Mouse (Mus musculus): ENCODE results near the gene Kcnq1. TPM values are rescaled to one million over a fixed set of nuclear protein-coding genes. Genes with fewer than 3 reads are reported as not detected.

The Kcnq1 gene
- polyA plus RNA-seq, 1 experiment from 2014 or later, result 10.5 TPM

DNA sequence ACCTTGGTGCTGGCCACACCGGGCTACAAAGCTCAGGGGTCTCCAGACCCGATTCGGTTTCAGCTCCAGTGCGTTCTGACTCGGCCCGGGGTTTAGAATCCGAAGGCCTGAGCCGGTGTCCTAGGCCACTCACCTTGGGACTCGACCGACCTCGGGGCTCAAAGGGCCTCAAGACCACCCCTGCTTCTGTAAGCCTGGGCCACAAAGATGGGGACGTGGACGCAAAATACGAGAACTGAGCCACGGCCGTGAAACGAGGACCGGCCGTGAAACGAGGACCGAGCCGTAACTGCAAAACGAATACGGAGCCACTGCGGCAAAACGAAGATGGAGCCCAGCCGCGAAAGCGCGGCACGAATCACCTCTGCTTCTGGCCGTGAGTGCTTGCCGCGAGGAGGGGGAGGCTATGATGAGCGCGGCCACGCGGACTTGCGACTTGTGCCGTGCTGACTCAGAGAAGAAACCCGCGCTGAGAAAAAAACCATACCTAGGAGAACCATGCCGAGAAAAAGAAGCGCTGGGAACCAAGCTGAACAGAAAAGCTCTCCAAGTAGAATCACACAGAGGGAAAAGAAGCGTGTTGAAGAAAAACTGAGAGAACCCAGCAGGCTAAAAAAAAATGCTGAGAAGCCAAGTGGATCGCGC is 189.3 kb downstream of the Kcnq1 start:
- peak overlapping the region; percentile 55 for H3K4me3 ChIP-seq (ENCODE audit: low read depth, low read length)
- no peak for TF ChIP-seq CTCF (IDR thresholded peaks at IDR 0.05; ENCODE audit: low read depth)
- H3K36me3 ChIP-seq (ENCODE audit: control insufficient read depth, insufficient read depth), result no peaks in the 10 kb centered on the region
- WGBS, result 49% methylated on average over 47 of the region's 47 CpGs
- H3K4me1 ChIP-seq (replicated peaks; ENCODE audit: control insufficient read depth, insufficient read depth, low read length), result peaks cover 20% of the 10 kb centered on the region
- no peaks in the 10 kb centered on the region for H3K27me3 ChIP-seq (replicated peaks; ENCODE audit: control insufficient read depth, insufficient read depth, low read length)
- peak overlapping the region; percentile 63 for H3K4me2 ChIP-seq (replicated peaks; ENCODE audit: low read depth)
- ATAC-seq, result no peak
- H3K9ac ChIP-seq (ENCODE audit: low read depth, low read length), result peak overlapping the region; percentile 55
- no peaks in the 10 kb centered on the region for H3K9me3 ChIP-seq (ENCODE audit: control insufficient read depth)
- H3K27ac ChIP-seq (ENCODE audit: low read depth, low read length), result peak overlapping the region; percentile 75

DNA sequence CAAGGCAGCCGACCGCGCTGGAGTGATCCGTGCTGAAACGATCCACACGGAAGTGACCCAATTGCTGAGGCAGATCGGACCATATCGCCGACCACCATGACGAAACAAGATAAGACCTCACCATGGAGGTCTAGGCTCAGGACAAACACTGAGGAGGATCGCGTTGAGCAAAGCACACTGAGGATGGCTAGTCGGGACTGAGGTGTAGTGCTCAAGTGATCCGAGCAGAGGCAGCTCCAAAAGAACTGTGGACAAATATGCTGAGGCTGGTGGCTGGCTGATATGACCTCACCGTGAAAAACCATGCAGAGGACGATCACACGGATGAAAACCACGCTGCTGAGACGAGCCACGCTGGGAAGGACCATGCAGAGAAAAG is 189.8 kb downstream of the Kcnq1 start:
- Histone ChIP-seq H3K27ac (ENCODE audit: low read depth, low read length) (peak overlapping the region; percentile 75), H3K9me3 (ENCODE audit: control insufficient read depth) (no peaks in the 10 kb centered on the region), H3K36me3 (ENCODE audit: control insufficient read depth, insufficient read depth) (no peaks in the 10 kb centered on the region), H3K4me2 (replicated peaks; ENCODE audit: low read depth) (peak overlapping the region; percentile 63), H3K4me3 (ENCODE audit: low read depth, low read length) (peak overlapping the region; percentile 55), H3K9ac (ENCODE audit: low read depth, low read length) (peak overlapping the region; percentile 55), H3K27me3 (replicated peaks; ENCODE audit: control insufficient read depth, insufficient read depth, low read length) (no peaks in the 10 kb centered on the region), H3K4me1 (replicated peaks; ENCODE audit: control insufficient read depth, insufficient read depth, low read length) (peaks cover 15% of the 10 kb centered on the region)
- peak; percentile 29 for ATAC-seq
- no peak for TF ChIP-seq CTCF (IDR thresholded peaks at IDR 0.05; ENCODE audit: low read depth)
- WGBS, result 49% methylated on average over 20 of the region's 20 CpGs

DNA sequence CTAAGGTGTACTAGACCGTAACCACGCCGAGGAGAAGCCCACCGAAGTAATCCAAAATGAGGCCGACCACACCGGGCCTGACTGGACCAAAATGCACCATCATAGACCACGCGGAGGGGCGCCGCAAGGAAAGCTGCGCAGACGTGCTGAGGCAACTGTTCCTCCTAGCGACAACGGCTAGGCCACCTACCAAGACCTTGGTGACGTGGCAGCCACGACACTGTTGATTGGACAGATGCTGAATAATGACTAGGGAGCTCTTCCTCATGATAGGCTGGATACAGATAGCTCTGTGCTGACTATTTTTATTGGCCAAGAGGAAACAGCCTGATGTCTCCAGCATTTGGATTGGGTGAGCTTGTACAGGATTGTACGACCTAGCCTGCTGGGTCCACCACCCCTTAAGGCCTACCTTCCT is 190.2 kb downstream of the Kcnq1 start:
- Histone ChIP-seq H3K4me1 (replicated peaks; ENCODE audit: control insufficient read depth, insufficient read depth, low read length) (peaks cover 11% of the 10 kb centered on the region; the same call in 1 of the 2 replicates), H3K27me3 (replicated peaks; ENCODE audit: control insufficient read depth, insufficient read depth, low read length) (no peaks in the 10 kb centered on the region), H3K9me3 (ENCODE audit: control insufficient read depth) (no peaks in the 10 kb centered on the region), H3K4me3 (ENCODE audit: low read depth, low read length) (peak overlapping the region; percentile 55), H3K36me3 (ENCODE audit: control insufficient read depth, insufficient read depth) (no peaks in the 10 kb centered on the region), H3K4me2 (replicated peaks; ENCODE audit: low read depth) (peak overlapping the region; percentile 63), H3K27ac (ENCODE audit: low read depth, low read length) (peak overlapping the region; percentile 75), H3K9ac (ENCODE audit: low read depth, low read length) (peak overlapping the region; percentile 55)
- 45% methylated on average over 17 of the region's 17 CpGs for WGBS
- peak; percentile 13; the same call in 1 of the 2 replicates for TF ChIP-seq CTCF (IDR thresholded peaks at IDR 0.05; ENCODE audit: low read depth)
- ATAC-seq, result peak; percentile 95

DNA sequence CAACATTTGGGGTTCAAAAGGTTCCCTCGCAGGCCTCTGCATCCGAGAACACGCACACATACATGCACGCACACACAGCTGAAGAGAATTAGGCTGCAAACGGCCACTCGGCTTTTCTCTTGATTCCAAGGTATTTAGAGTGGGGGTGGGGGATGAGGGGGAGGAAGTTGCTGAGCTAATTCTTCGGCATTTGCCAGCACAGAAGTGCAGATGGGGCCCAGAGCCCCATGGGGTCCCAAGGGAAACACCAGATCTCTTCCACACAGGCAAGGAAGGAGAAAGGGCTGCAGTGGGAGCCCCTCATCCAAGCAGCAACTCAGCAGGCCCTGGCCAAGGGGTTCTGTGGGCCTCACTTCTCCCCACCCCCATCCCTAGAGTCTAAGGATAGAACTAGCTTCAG is 193.9 kb downstream of the Kcnq1 start:
- Histone ChIP-seq H3K27ac (ENCODE audit: low read depth, low read length) (no peak overlapping the region), H3K4me1 (replicated peaks; ENCODE audit: control insufficient read depth, insufficient read depth, low read length) (peaks cover 8% of the 10 kb centered on the region; the same call in 1 of the 2 replicates), H3K4me3 (ENCODE audit: low read depth, low read length) (no peak overlapping the region), H3K9me3 (ENCODE audit: control insufficient read depth) (no peaks in the 10 kb centered on the region), H3K27me3 (replicated peaks; ENCODE audit: control insufficient read depth, insufficient read depth, low read length) (no peaks in the 10 kb centered on the region), H3K36me3 (ENCODE audit: control insufficient read depth, insufficient read depth) (no peaks in the 10 kb centered on the region), H3K4me2 (replicated peaks; ENCODE audit: low read depth) (no peak overlapping the region), H3K9ac (ENCODE audit: low read depth, low read length) (no peak overlapping the region)
- 51% methylated on average over 7 of the region's 7 CpGs for WGBS
- no peak for ATAC-seq
- TF ChIP-seq CTCF (IDR thresholded peaks at IDR 0.05; ENCODE audit: low read depth), result no peak

DNA sequence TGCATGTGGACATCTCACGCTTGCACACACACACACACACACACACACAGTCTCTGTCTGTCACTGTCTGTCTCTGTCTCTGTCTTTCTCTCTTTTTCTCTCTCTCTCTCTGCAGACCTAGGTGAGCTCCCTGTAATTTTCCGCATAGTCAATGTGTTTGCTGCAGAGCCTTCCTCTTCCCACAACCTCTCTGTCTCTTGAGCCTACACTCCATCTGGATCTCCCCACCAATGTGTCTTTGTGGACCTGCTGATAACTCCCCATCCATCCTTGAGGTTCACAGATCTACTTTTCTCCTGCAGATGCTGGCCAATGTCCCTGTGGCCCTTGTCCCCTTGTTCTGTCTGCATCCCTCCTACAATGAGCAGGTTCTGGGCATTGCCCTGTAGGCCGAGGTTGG is 194.5 kb downstream of the Kcnq1 start:
- 86% methylated on average over 3 of the region's 3 CpGs for WGBS
- no peak for TF ChIP-seq CTCF (IDR thresholded peaks at IDR 0.05; ENCODE audit: low read depth)
- H3K9me3 ChIP-seq (ENCODE audit: control insufficient read depth), result no peaks in the 10 kb centered on the region
- H3K9ac ChIP-seq (ENCODE audit: low read depth, low read length), result no peak overlapping the region
- peaks cover 8% of the 10 kb centered on the region; the same call in 1 of the 2 replicates for H3K4me1 ChIP-seq (replicated peaks; ENCODE audit: control insufficient read depth, insufficient read depth, low read length)
- H3K27ac ChIP-seq (ENCODE audit: low read depth, low read length), result no peak overlapping the region
- no peaks in the 10 kb centered on the region for H3K27me3 ChIP-seq (replicated peaks; ENCODE audit: control insufficient read depth, insufficient read depth, low read length)
- H3K4me2 ChIP-seq (replicated peaks; ENCODE audit: low read depth), result no peak overlapping the region
- ATAC-seq, result no peak
- no peaks in the 10 kb centered on the region for H3K36me3 ChIP-seq (ENCODE audit: control insufficient read depth, insufficient read depth)
- no peak overlapping the region for H3K4me3 ChIP-seq (ENCODE audit: low read depth, low read length)

DNA sequence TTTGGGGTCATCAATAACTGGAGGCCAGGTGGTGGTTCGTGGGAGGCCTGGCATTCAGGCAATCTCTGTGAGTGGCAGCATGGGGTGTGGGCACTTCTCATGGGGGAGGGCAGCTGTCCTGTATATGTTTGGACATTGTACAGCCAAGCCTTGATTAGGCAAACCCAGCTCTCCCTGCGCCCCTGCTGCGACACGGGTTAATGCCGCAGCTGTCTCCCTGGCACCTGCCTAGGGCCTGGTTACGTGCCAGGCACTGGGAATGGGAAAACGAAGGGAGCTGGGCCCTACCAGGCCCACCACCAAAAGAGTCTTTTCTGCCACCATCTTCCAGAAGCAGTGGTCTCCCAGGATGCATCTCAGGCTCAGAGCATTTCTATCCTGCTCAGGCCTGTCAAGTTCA is 196.0 kb downstream of the Kcnq1 start:
- H3K9me3 ChIP-seq (ENCODE audit: control insufficient read depth), result no peaks in the 10 kb centered on the region
- no peak overlapping the region for H3K9ac ChIP-seq (ENCODE audit: low read depth, low read length)
- no peak overlapping the region for H3K27ac ChIP-seq (ENCODE audit: low read depth, low read length)
- ATAC-seq, result no peak
- H3K4me2 ChIP-seq (replicated peaks; ENCODE audit: low read depth), result no peak overlapping the region
- H3K4me3 ChIP-seq (ENCODE audit: low read depth, low read length), result no peak overlapping the region
- 86% methylated on average over 7 of the region's 7 CpGs for WGBS
- H3K36me3 ChIP-seq (ENCODE audit: control insufficient read depth, insufficient read depth), result no peaks in the 10 kb centered on the region
- H3K27me3 ChIP-seq (replicated peaks; ENCODE audit: control insufficient read depth, insufficient read depth, low read length), result no peaks in the 10 kb centered on the region
- no peak for TF ChIP-seq CTCF (IDR thresholded peaks at IDR 0.05; ENCODE audit: low read depth)
- peaks cover 5% of the 10 kb centered on the region; the same call in 1 of the 2 replicates for H3K4me1 ChIP-seq (replicated peaks; ENCODE audit: control insufficient read depth, insufficient read depth, low read length)
